Mouse (Mus musculus) ES-Bruce4 (cell line): ENCODE results near the gene Arhgef12.

Experiments
- CTCF ChIP-seq: IDR thresholded peaks from one replicate; pipeline ENCODE4 v1.8.1; 2011; ENCODE audit warnings: low read depth, low read length
- POLR2A ChIP-seq: IDR thresholded peaks from one replicate; pipeline ENCODE4 v1.8.1; 2011; ENCODE audit warnings: low read length; ENCODE audit not compliant: insufficient read depth

DNA sequence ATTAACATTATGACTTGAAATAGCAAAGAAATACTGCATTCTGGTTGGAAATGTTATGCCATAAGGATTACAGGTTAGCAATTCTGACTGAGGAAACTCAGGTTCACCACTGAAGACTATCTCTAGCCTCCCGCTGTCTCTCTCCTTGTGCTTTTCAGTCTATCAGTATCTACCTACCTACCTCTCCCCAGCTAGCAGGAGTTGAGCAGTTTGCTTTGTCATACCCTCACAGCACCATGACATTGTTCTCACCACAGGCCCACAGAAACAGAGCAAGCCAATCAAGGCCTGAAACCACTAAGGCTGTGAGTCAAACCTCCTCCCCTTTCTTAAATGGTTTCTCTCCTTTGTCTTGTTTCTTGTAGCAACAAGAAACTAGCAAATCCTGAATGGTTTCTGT, 32.4 kb downstream of the Arhgef12 start:
- TF ChIP-seq POLR2A (no peak), CTCF (no peak)
